Mouse (Mus musculus): ENCODE measurements around the gene Slc47a2.
"Not testable (repeated sequence)": the region's sequence is repeated elsewhere in the genome, so short reads cannot be mapped to it uniquely, and the experiment has no call there.

Slc47a2 gene

GRCm38 (mm10) chr11:61341233-61341632 is 1.4 kb downstream of the Slc47a2 start:
- DNase-seq = no peak

DNA sequence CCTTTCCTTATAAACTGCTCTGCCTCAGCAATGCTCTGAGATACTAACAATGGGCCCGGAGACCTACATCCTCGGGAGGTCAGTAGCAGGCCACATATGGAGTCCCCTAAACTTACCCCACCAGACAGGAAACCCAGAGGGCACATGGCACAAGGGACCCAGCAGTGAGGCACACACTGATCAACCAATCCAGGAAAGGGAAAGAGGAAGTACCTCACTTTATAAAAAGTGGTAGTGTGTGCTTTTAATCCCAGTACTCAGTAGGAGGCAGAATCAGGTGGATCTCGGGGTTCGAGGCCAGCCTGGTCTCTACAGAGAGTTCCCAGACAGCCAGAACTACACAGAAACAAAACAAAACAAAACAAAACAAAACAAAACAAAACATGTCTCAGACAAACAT is 2.3 kb downstream of the Slc47a2 start:
- no peak for DNase-seq

DNA sequence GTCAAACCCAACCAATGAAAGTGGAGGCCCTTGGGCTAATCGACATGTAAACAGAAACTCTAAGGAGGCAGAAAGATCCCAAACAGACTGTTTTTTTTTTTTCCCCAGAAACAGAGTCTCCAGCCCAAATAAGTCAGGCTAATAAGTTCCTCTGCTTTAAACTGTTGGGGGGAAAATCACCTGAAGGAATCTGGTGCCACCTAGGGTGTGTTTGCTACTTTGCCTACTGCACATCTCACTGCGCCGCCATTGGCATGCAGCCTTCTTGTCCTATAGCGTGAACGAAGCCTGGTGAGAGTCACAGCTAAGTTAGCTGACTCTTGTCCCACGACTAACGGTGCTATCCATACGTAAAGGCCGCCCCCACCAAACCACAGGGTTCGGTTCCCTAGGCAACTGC is 5.1 kb downstream of the Slc47a2 start:
- DNase-seq = no peak

- no peak for DNase-seq
Observed at GRCm38 (mm10) chr11:61320904-61321687, 21.6 kb downstream of the Slc47a2 start.

- no peak for DNase-seq
Observed at GRCm38 (mm10) chr11:61319923-61320567, 22.6 kb downstream of the Slc47a2 start.

- no peak for DNase-seq
Observed at GRCm38 (mm10) chr11:61319233-61319922, 23.3 kb downstream of the Slc47a2 start.

DNA sequence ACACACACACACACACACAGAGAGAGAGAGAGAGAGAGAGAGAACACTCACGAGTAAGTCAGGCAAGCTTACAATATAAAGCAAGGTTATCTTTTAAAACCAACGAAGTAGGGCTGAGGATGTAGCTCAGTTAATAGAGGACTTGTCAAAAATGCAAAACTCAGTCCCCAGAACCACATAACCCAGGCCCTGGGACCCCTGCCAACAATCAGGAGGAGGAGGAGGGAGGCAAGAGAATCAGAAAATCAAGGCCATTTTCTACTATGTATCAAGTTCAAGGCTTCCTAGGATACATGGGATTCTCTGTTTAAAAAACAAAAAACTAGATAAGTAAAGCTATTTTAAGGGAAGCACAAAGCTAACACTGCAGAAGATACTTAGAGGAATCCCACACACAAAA is 25.8 kb downstream of the Slc47a2 start:
- DNase-seq = no peak

DNA sequence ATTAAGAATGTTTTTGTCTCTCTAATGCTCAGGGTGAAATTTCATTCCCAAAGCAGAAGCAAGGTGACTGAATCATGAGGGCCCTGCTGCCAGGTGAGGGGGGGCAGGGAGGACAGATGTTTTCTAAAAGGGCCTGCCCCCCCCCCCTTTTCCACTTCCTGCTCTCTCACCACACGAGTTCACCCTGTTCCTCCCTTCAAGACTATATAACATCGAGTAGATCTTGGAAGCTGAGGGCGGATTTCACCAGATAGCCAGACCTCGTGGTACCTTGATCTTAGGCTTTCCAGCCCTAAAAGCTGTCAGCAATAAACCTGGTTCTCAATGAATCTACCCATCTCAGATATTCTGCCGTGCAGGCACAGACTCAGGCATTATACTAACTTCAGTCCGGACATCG is 32.3 kb downstream of the Slc47a2 start:
- DNase-seq = no peak

- DNase-seq = peak in 1 of 2 experiments; percentile 31
Observed at GRCm38 (mm10) chr11:61309831-61310230, 32.8 kb downstream of the Slc47a2 start.

DNA sequence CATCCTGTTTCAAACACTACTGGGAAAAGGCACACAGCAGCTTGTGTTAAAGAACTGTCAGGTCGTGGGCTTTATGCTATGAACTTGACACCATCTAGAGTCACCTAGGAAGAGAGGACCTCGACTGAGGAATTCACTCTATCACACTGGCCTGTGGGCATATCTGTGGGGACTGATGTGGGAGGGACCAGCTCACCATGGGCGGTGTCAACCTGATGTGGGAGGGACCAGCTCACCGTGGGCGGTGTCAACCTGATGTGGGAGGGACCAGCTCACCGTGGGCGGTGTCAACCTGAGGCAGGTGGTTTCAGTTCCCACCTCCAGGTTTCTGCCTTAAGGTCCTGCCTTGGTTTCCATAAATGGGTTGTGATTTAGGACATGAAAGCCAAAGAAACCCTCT is 34.9 kb downstream of the Slc47a2 start:
- DNase-seq = peak; percentile 32 to 43

GRCm38 (mm10) chr11:61305377-61305776 is 37.3 kb downstream of the Slc47a2 start:
- DNase-seq = peak; percentile 77 to 80

- DNase-seq = not testable (repeated sequence)
Observed at GRCm38 (mm10) chr11:61304535-61304934, 38.1 kb downstream of the Slc47a2 start.

DNA sequence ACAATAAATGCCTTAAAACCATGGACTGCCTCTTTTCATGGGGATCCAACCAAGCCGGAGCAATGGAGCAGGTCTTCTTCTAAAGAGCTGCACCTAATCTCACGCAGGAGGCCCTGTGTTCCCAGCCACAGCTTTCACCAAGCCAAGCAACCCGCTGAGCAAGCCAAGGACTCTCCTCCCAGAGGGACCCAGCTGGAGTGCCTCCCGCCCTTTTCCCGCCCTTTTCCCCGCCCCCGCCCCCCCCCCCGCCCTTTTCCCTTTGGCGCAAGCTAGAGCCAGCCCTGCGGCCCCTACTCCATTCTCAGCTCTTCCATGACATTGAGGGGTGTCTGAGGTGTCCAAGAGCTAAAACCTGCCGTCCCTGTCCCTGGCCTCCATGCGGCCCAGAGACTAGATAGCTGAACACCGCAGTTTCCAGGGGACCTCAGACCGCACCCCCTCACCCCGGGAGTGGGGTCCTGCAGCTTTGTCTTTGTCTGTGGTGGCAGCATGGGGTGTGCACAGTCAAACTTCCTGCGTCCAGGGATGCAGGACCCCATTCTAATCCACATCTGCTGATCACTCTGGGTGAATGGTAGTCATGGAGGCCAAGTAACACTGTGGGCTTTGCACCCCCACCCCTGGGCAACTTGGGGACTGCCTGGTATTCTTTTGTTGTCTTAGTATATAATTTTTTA is 41.8 kb downstream of the Slc47a2 start:
- peak in 1 of 2 experiments; percentile 26 for DNase-seq

GRCm38 (mm10) chr11:61300205-61300604 is 42.5 kb downstream of the Slc47a2 start:
- DNase-seq = no peak

- DNase-seq = no peak
Observed at GRCm38 (mm10) chr11:61297901-61298300, 44.8 kb downstream of the Slc47a2 start.

DNA sequence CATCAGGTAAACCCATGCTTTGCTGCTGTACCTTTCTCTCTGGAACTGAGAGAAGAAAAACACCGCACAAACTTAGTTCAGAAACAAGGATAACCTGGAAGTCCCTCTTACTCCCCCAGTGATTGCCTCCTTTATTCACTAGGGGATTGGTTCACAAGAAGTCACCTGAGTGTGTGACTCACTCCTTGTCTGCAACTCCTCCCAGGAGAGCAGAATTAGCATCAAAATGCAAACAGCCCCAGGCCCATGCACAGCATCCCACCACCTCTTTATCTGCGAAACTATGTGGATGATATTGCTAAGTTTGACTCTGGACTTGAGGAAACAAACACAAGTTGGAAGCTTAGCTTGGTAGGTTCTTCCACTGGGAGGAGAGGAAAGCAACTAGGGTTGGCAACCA is 45.3 kb downstream of the Slc47a2 start:
- no peak for DNase-seq

DNA sequence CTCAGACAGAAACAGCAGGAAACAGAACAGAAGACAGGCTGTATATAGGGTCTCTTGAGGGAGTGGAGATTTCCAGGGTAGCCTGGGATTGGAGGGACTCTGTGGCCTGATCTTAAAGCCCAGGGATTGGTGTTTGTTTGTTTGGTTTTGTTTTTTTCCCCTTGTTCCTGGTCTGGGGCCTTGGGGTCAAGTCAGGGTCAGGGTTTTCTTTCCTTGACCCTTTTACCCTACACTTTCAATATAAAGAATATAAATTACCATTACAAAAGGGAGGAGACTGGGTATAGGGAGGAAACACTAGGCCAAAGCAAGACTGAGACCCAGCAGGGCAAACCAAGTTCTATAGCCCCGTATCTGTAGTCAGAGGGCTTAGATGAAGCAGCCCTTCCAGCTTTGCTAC is 46.1 kb downstream of the Slc47a2 start:
- DNase-seq = no peak

GRCm38 (mm10) chr11:61295556-61295955 is 47.1 kb downstream of the Slc47a2 start:
- no peak for DNase-seq

- no peak for DNase-seq
Observed at GRCm38 (mm10) chr11:61294431-61294830, 48.2 kb downstream of the Slc47a2 start.

DNA sequence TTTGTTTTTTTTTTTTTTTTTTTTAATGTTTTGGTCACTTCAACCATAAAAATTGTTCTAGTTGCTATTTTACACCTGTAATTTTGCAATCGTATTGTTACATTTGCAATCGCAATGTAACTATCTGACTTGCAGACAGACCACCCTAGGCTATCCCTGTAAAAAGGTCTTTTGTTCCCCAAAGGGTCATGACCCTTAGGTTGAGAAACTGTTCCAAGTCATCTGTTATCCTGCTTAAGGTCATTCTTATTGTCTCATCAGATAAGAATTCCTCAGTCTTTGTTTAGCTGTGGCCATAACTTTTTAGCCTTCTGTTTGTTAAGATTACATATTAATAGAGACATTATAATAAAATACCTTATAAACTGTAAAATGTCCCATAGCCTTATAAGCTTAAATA is 49.4 kb downstream of the Slc47a2 start:
- no peak for DNase-seq

GRCm38 (mm10) chr11:61284323-61284722 is 58.3 kb downstream of the Slc47a2 start:
- DNase-seq = no peak

DNA sequence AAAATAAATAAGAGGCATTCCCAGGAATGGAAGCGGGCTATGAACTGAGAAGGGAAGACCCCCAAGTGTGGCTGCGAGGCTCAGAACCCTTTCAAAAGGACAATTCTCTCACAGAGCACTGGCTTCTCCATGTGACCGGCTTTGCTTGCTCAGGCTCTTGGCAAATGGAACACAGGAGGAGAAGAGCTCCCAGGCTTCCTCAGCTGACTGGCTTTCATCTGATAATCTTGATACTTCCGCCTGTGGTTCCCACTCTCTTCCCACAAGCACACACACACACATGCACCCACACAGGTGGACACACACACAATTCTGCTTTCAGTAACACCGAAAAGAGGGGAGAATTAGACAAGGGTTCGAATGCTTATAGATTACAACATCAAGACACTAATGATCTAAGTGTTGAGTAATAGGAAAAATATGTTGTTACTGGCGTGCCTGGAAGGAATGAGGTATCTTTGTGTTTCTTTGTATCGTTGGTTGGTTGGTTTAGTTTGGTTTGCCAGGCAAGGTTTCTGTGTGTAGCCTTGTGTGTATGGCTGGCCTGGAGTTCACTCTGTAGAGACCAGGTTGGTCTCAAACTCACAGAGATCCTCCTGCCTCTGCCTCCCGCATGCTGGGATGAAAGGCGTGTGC is 59.1 kb downstream of the Slc47a2 start:
- DNase-seq = no peak
